Mouse (Mus musculus): ENCODE results near the gene Gm47841. TPM values are rescaled to one million over a fixed set of nuclear protein-coding genes. Genes with fewer than 3 reads are reported as not detected.

Gm47841 gene
- polyA plus RNA-seq, 1 experiment = not detected

GRCm38 (mm10) chr15:101074067-101074466 is 26.9 kb upstream of the Gm47841 start:
- DNase-seq (ENCODE audit: low read depth) = no peak

- no peak for DNase-seq (ENCODE audit: low read depth)
Measured at GRCm38 (mm10) chr15:101072736-101073135, 25.5 kb upstream of the Gm47841 start.

DNA sequence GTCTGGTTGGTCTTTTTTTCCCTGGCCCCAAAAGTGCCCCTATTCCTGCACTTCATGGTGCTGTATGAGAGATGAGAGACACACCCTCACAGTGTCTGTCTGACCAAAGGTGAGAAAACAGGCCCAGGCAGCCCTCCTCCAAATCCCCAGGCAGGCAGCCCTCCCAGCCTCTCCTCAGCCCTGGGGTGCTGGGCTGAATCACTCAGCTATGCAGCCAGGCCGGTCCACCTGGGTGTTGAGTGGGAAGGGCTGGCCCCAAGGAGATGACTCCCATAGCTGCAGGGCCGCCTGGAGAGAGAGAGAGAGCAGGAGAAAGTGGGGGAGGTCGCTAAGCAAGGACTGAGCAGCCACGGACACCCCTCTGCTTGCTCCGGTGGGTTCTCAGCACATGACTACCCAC is 23.6 kb upstream of the Gm47841 start:
- peak; percentile 54 for DNase-seq (ENCODE audit: low read depth)

- DNase-seq (ENCODE audit: low read depth) = no peak
Measured at GRCm38 (mm10) chr15:101069641-101070190, 22.5 kb upstream of the Gm47841 start.

DNA sequence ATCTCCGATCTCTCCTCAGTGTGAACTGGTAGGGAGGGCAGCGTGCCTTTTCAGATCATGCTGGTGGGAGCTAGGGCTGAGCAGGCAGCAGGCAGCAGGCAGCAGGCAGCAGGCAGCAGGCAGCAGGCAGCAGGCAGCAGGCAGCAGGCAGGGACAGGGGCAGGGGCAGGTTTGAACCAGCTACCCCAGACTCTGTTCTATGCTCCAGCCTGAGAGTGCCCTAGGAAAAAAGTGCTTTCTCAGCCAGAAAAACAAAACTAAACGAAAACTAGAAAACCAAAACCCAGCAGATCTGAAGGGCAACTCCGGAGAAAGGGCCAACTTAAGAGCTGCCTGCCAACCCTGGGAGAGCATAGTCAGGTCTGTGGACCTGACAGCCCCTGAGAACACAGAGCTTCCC is 21.5 kb upstream of the Gm47841 start:
- no peak for DNase-seq (ENCODE audit: low read depth)

GRCm38 (mm10) chr15:101068029-101068428 is 20.8 kb upstream of the Gm47841 start:
- DNase-seq (ENCODE audit: low read depth) = no peak

DNA sequence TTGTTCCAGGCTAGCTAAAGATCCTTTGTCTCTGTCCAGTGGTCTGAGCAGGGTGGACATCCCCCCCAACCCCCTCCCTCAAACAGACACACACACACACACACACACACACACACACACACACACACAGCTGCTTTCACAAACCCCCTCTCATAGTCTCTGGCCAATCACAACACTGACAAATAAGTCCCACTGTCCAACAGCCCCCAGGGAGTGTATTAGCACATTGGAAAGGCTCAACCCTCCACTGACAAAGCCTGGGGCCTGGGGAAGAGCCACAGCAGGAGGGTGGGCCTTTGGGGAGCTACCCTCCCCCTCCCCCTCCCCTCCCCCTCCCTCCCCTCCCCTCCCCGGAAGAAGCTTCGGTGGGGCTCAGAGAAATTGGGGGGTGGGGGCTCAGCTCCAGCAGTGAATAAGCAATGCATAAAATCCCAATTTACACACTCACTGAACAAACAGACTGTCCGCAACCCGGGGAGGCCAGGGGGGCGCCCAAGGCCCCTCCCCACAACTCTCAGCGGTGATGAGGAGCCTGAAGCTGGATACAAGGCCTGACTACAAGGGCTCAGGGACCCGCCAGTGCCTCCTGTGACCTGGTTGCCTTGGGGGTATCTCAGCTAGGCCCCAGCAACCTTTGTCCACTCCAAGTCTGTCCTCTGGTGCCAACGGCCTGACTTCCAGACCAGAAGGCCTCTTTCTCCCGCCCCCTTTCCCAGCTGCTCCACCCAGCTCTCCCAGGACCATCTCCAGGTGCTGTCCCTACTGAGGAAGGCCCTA is 19.9 kb upstream of the Gm47841 start:
- DNase-seq (ENCODE audit: low read depth) = no peak

GRCm38 (mm10) chr15:101066364-101066847 is 19.2 kb upstream of the Gm47841 start:
- DNase-seq (ENCODE audit: low read depth) = no peak

GRCm38 (mm10) chr15:101065069-101065468 is 17.9 kb upstream of the Gm47841 start:
- DNase-seq (ENCODE audit: low read depth) = no peak

DNA sequence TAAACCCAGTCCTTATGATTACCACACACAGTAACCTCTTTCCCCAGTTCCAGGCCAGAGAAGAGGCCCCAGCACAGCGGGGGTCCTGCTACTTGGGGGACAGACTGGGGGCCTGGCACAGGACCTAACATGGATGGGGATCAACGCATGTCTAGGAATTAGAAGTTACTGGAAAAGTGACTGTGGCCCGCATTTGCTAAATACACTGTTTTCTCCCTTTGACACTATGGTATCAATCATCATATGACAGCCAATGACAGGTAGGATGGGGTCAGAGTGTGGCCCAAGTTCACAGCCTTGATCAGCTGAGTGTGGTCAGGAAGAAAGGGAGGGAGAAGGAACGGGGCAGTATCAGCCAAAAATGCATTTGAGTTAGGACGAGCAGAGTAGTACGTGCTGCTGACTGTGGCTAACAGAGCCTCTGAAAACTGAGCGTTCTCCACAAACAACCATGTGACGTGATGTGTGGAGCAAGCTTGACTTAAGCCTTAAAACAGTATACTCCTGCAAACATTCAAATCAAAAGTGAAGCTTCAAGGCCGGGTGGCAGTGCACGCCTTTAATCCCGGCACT is 13.2 kb upstream of the Gm47841 start:
- DNase-seq (ENCODE audit: low read depth) = no peak

- no peak for DNase-seq (ENCODE audit: low read depth)
Measured at GRCm38 (mm10) chr15:101059570-101060279, 12.5 kb upstream of the Gm47841 start.

DNA sequence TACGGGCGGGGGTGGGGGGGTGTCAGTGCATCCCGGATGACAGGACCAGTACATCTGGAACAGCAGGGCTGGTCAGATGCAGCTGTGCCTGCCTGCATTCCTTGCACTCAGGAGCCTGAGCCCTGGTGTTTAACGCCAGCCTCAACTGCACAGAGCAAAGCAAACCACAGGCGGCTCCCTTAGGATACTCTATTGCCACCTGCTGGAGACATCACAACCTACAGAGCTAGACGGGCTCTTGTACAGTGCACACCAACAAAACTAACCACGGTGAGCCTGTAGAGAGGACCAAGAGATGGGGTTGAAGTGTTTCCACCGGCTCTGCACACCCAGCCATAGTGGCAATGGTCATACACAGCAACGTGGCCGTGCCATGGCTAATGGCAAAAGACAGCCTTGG is 9.0 kb upstream of the Gm47841 start:
- DNase-seq (ENCODE audit: low read depth) = no peak

DNA sequence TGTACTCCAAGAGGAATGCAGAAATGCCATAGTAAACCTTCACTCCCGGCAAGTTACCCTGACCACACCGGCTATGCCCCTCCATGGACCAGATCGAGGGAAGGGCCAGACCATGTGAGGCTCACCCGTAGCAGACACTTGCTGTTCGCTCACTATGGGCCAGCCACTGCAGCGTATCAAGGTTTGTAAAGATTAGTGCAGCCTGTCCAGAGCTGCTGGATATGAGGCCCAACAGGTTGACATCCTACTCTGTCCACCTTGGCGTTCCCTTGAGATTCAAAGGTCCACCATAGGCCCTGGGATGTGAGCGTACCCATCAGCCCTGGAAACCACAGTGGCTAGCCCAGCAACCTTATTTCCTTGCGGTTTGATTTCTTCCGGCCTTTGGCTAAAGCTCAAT is 7.3 kb upstream of the Gm47841 start:
- DNase-seq (ENCODE audit: low read depth) = no peak

DNA sequence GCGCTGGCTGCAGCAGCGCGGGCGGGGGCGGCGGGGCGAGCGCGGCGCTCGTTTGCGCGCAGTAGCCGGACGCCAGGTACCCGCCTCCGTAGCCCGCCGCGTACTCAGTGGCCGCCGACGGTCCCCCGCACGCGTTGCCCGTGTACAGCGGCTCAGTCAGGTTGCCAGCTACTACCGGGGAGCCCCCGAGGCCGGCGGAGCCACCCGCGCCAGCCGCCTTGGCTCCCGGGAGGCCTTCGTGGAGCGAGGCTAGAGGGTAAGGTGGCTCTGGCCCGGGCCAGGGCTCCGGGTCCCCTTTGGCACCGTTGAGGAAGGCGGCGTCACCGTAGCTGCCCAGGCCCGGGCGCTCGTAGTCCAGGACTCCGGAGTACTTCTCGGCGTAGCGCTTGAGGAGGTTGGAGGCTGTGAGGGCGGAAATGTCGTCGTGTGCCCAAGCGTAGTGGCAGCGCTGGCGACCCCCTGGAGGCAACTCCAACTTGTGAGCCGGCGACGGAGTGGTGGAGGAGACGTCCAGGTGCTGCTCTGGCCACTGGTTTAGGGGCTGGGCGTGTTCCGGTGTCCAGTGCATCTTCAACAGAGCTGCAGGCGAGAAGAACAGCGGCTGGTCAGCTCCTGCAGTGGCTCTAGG is 6.7 kb upstream of the Gm47841 start:
- DNase-seq (ENCODE audit: low read depth) = no peak

DNA sequence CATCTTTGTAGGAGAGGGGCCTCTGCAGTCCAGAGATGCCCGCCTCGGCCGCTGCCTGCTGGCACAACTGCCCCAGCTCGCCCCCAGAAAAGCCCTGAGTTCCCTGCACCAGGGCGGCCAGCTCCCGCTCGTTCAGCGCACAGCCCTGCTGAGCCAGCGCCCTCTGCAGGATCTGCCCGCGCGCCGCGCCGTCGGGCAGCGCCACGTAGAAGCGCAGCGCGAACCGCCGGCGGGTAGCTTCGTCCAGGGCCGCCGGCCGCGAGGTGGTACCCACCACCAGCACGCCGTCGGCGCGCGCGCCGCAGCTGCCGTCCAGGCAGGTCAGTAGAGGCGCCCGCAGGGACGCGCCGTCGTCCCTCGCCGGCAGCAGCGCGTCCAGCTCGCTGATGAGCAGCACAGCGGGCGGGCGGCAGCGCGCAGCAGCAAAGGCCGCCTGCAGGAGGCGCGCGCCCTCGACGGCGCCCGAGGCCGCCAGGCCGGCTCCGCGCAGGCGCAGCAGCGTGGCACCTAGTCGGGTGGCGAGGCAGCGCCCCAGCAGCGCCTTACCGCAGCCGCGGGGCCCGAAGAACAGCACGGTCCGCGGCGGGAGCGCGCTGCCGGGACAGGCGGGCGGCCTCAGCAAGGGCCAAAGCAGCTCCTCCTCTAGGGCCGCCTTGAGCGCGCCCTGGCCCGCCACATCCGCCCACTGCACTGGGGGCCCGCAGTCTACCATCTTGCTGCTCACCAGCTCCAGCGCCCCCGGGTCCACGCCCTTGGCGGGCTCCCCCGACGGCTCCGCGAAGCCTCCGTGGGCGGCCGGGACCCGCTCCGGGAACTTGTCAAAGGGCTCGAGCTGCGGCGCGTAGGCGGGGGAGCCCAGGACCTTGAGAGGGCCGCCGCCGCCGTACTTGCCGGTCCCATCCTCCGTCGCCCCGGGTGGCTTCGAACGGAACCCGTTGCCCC is 5.6 kb upstream of the Gm47841 start:
- DNase-seq (ENCODE audit: low read depth) = no peak

GRCm38 (mm10) chr15:101051869-101052268 is 4.7 kb upstream of the Gm47841 start:
- DNase-seq (ENCODE audit: low read depth) = no peak

GRCm38 (mm10) chr15:101048338-101048896 is 1.2 kb upstream of the Gm47841 start:
- no peak for DNase-seq (ENCODE audit: low read depth)

GRCm38 (mm10) chr15:101046527-101047193 is 537 bp downstream of the Gm47841 start:
- no peak for DNase-seq (ENCODE audit: low read depth)

DNA sequence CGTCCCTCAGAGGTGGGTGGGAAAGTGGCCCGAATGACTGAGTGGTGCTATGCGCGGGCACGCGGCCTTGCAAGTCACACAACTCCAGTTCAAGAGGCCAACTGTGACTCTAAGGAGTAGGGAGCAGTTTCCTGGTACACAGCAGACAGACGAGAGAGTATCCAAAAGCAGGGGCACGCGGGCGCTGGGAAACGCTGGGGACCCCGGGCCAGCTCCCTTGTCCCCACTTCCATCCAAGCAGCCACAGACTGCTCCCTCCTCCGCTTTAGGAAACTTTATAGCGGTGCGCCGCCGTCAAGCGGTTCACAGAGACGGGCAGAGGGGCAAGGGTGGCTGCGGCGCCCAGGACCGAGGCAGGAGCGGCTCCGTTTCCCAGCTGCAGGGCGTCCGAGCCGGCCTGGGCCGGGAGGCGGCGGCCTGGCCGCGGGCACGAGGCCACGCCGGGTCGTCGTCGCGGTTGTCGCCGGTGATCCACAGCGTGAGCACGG is 1.1 kb downstream of the Gm47841 start:
- no peak for DNase-seq (ENCODE audit: low read depth)

DNA sequence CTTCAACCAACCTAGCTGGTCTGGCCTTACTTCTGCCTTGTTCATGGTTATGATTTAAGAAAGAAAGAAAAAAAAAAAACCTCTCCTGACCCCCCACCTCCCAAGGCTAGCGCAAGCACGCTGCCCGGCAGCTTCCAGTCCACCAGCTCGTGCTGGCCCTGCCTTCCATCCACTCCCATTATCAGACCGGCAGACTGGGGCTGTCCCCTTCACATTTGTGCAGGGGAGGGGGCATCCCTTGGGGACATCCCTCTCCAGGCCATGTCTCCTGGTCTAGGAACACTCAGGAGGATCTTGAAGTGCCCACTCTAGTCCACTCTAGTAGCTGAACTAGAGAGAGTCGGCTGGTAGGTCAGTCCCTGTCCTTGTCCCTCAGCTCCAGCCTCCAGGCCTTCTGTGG is 2.7 kb downstream of the Gm47841 start:
- no peak for DNase-seq (ENCODE audit: low read depth)

Data from gonadal fat pad, adult 2 months (tissue).